In genomic region chr17:57123192-57124118, GRCm38 (mm10) we compare ENCODE assay signal across 22 mouse cellular contexts. TPM values are rescaled to one million over a fixed set of nuclear protein-coding genes. Genes with fewer than 3 reads are reported as not detected.
DNase-seq lines count a peak whose midpoint lies in the region; TF ChIP-seq lines count a peak whose summit lies in the region.
"Had no signal": no experiment of that assay in that cellular context is flagged by ENCODE, and none has a peak within 500 bp of the region (broad histone marks: within the 10 kb centered on the region; RNA-seq: fewer than 3 reads in every experiment).

No protein-coding gene starts in this region.

- peak overlapping the region; percentile 17 to 35 (median 27) for H3K4me3 ChIP-seq in CH12.LX (replicated peaks in 1 of 3; ENCODE audit: low read depth in 2 of 3, low read length in 2 of 3, poor library complexity in 1 of 3)

- H3K9me3 ChIP-seq in CH12.LX (replicated peaks; ENCODE audit: low read length), result peaks cover 5% of the 10 kb centered on the region
- H3K9me3 ChIP-seq: G1E had no signal

- peaks cover 39 to 77% of the 10 kb centered on the region in 2 experiments for H3K4me1 ChIP-seq in CH12.LX (ENCODE audit: control insufficient read depth in 1 of 2, insufficient read depth in 2 of 2)

- H3K27ac ChIP-seq in CH12.LX (ENCODE audit: insufficient read depth, low read depth), result peak overlapping the region; percentile 98

- H3K27me3 ChIP-seq in CH12.LX (replicated peaks), result no peaks in the 10 kb centered on the region
- H3K27me3 ChIP-seq: Patski had no signal

- peak overlapping the region; percentile 65 for H3K9ac ChIP-seq in CH12.LX (ENCODE audit: insufficient read depth, low read depth)

- H3K36me3 ChIP-seq in CH12.LX (replicated peaks in 1 of 2; ENCODE audit: control insufficient read depth in 1 of 2, insufficient read depth in 1 of 2, low read length in 1 of 2), result peaks cover 5 to 8% of the 10 kb centered on the region in 2 experiments
- H3K36me3 ChIP-seq: G1E had no signal

- TF ChIP-seq RAD21 in CH12.LX (IDR thresholded peaks at IDR 0.05; ENCODE audit: low read depth, low read length), result no peak; the same call in none of the 2 replicates

- no peak for TF ChIP-seq CTCF in CH12.LX (conservative IDR thresholded peaks at IDR 0.05 in 1 of 2, IDR thresholded peaks at IDR 0.05 in 1 of 2; ENCODE audit: low read depth in 2 of 2, low read length in 2 of 2)

- DNase-seq in A20 (ENCODE audit: low read depth, low spot score) (peak; percentile 50), CH12.LX (ENCODE audit: extremely low read depth) (peak; percentile 97)
- no peak for DNase-seq in kidney, adult 9 months
- DNase-seq in gastrocnemius, postnatal 36 days, result no peak
- DNase-seq: adrenal gland, adult 2 months; adrenal gland, adult 8-10 months; adrenal gland, postnatal 10 days; adrenal gland, postnatal 14 days; adrenal gland, postnatal 25 days; adrenal gland, postnatal 36 days; B cell, adult 2 months; cerebellum, adult 11 months; cerebellum, adult 11-12 months; cerebellum, adult 18-20 months; cerebellum, adult 2 months; cerebellum, adult 8-10 months had no signal

- peak; percentile 92 for TF ChIP-seq EP300 in CH12.LX (IDR thresholded peaks at IDR 0.05; ENCODE audit: low read length)

- dilution Hi-C loops in CH12.LX (cut with MboI; ENCODE audit: extremely low pct_ligation_motif_present, extremely low pct_unique_long_range_greater_than_20kb, low sequenced_read_pairs), result no loop called here

- in situ Hi-C loops in CH12.LX (cut with MboI; ENCODE audit: low pct_ligation_motif_present, low pct_unique_long_range_greater_than_20kb, low sequenced_read_pairs), result no loop called here

- intact Hi-C loops in gastrocnemius, postnatal 36 days (cut with DNase I), result no loop called here

- peaks cover 30% of the 10 kb centered on the region for H3K79me2 ChIP-seq in CH12.LX (replicated peaks; ENCODE audit: control insufficient read depth, extremely low read depth, insufficient read depth, poor library complexity, severe bottlenecking)

- TF ChIP-seq POLR2A in CH12.LX (IDR thresholded peaks at IDR 0.05; ENCODE audit: low read depth, low read length), result peak; percentile 68

- H3K4me2 ChIP-seq in CH12.LX (ENCODE audit: insufficient read depth, low read depth, poor library complexity, severe bottlenecking), result peak overlapping the region; percentile 63

TF ChIP-seq in CH12.LX, 34 proteins besides CTCF, POLR2A, EP300 and RAD21:
- peak; percentile 76; the same call in 1 of the 2 replicates for TF ChIP-seq MAFK (IDR thresholded peaks at IDR 0.05; ENCODE audit: insufficient replicate concordance, low read length)
- TF ChIP-seq MXI1 (IDR thresholded peaks at IDR 0.05; ENCODE audit: low read depth, low read length), result peak; percentile 86
- no peak for TF ChIP-seq ZKSCAN1 (IDR thresholded peaks at IDR 0.05; ENCODE audit: borderline replicate concordance, low read depth, low read length)
- peak; percentile 22; the same call in 1 of the 2 replicates for TF ChIP-seq USF1 (IDR thresholded peaks at IDR 0.05; ENCODE audit: low read depth, low read length)
- TF ChIP-seq PAX5 (IDR thresholded peaks at IDR 0.05; ENCODE audit: low read length), result no peak
- peak; percentile 52 for TF ChIP-seq ELF1 (IDR thresholded peaks at IDR 0.05; ENCODE audit: low read depth, low read length)
- peak; percentile 89 for TF ChIP-seq ETS1 (conservative IDR thresholded peaks at IDR 0.05; ENCODE audit: low read depth, low read length)
- peak; percentile 37; the same call in 1 of the 2 replicates for TF ChIP-seq JUND (conservative IDR thresholded peaks at IDR 0.05; ENCODE audit: low read depth, low read length)
- TF ChIP-seq MAZ (IDR thresholded peaks at IDR 0.05; ENCODE audit: low read depth, low read length), result no peak; the same call in none of the 2 replicates
- TF ChIP-seq SMC3 (IDR thresholded peaks at IDR 0.05; ENCODE audit: low read depth, low read length), result peak; percentile 20
- TF ChIP-seq TBP (conservative IDR thresholded peaks at IDR 0.05; ENCODE audit: low read depth, low read length), result peak; percentile 81
- TF ChIP-seq ZC3H11A (IDR thresholded peaks at IDR 0.05; ENCODE audit: low read depth, low read length), result no peak
- peak; percentile 71 for TF ChIP-seq RCOR1 (conservative IDR thresholded peaks at IDR 0.05; ENCODE audit: low read depth, low read length)
- no peak for TF ChIP-seq UBTF (IDR thresholded peaks at IDR 0.05; ENCODE audit: low read depth, low read length)
- TF ChIP-seq USF2 (conservative IDR thresholded peaks at IDR 0.05; ENCODE audit: low read depth, low read length), result no peak
- no peak; the same call in 1 of the 2 replicates for TF ChIP-seq NRF1 (IDR thresholded peaks at IDR 0.05; ENCODE audit: low read depth, low read length)
- no peak; the same call in 1 of the 2 replicates for TF ChIP-seq NELFE (IDR thresholded peaks at IDR 0.05; ENCODE audit: low read depth, low read length)
- peak; percentile 52 for TF ChIP-seq ZMIZ1 (IDR thresholded peaks at IDR 0.05; ENCODE audit: low read depth, low read length)
- TF ChIP-seq MAX (IDR thresholded peaks at IDR 0.05; ENCODE audit: low read length), result peak; percentile 92
- TF ChIP-seq POLR2AphosphoS2 (IDR thresholded peaks at IDR 0.05; ENCODE audit: low read depth, low read length), result peak; percentile 65
- TF ChIP-seq E2F4 (IDR thresholded peaks at IDR 0.05; ENCODE audit: insufficient replicate concordance, low read depth, low read length), result no peak; the same call in 1 of the 2 replicates
- TF ChIP-seq MYC (IDR thresholded peaks at IDR 0.05; ENCODE audit: low read depth, low read length), result peak; percentile 98
- TF ChIP-seq GABPA (IDR thresholded peaks at IDR 0.05; ENCODE audit: insufficient replicate concordance, low read depth, low read length), result no peak
- TF ChIP-seq CHD1 (IDR thresholded peaks at IDR 0.05; ENCODE audit: low read depth, low read length), result peak; percentile 85
- peak; percentile 82 for TF ChIP-seq IRF4 (IDR thresholded peaks at IDR 0.05; ENCODE audit: low read depth, low read length)
- peak; percentile 56; the same call in 1 of the 2 replicates for TF ChIP-seq JUN (IDR thresholded peaks at IDR 0.05; ENCODE audit: insufficient read depth, low read depth, low read length)
- TF ChIP-seq KAT2A (IDR thresholded peaks at IDR 0.05; ENCODE audit: insufficient replicate concordance, low read length), result 0 out of 2 replicates have a peak, but pooled peaks have one; percentile 34
- TF ChIP-seq CHD2 (IDR thresholded peaks at IDR 0.05; ENCODE audit: low read length), result peak; percentile 88
- TF ChIP-seq TCF12 (IDR thresholded peaks at IDR 0.05; ENCODE audit: low read depth, low read length), result peak; percentile 97
- peak; percentile 95 for TF ChIP-seq ZNF384 (IDR thresholded peaks at IDR 0.05; ENCODE audit: low read depth, low read length)
- TF ChIP-seq BHLHE40 (IDR thresholded peaks at IDR 0.05; ENCODE audit: low read depth, low read length), result peak; percentile 96
- TF ChIP-seq HCFC1 (IDR thresholded peaks at IDR 0.05; ENCODE audit: low read depth, low read length), result peak; percentile 24
- peak; percentile 86 for TF ChIP-seq MEF2A (IDR thresholded peaks at IDR 0.05; ENCODE audit: borderline replicate concordance, low read depth, low read length)
- peak; percentile 76 for TF ChIP-seq SIN3A (IDR thresholded peaks at IDR 0.05; ENCODE audit: low read length)
TF ChIP-seq in CH12.LX: peak in this region for 24.

RNA-seq across cellular contexts. Expression of gene Tnfsf9, which starts 18.3 kb away (rescaled TPM):
- total RNA-seq in CH12.LX (2012; rRNA removed) (252 and 321 TPM in 2 replicates), CH12.LX (2014; rRNA removed) (106 and 123 TPM in 2 replicates)
- polyA plus RNA-seq in CH12.LX (2012; ENCODE audit: insufficient read length, low read depth), result 129 and 137 TPM in 2 replicates
- total RNA-seq in gastrocnemius, postnatal 36 days (2021), result under 1 TPM in 1 of 2 experiments, not detected in 1; 0.41 TPM

RNA-seq across cellular contexts. Expression of gene Cd70, which starts 26.1 kb away (rescaled TPM):
- total RNA-seq in CH12.LX (2012; rRNA removed), result 483 and 965 TPM in 2 replicates
- 261 and 321 TPM in 2 replicates for total RNA-seq in CH12.LX (2014; rRNA removed)
- 121 and 137 TPM in 2 replicates for polyA plus RNA-seq in CH12.LX (2012; ENCODE audit: insufficient read length, low read depth)
- not detected for total RNA-seq in gastrocnemius, postnatal 36 days (2021)
- total RNA-seq: adrenal gland, adult 18-20 months; adrenal gland, adult 2 months; adrenal gland, adult 8-10 months; adrenal gland, postnatal 10 days; adrenal gland, postnatal 14 days; adrenal gland, postnatal 25 days; adrenal gland, postnatal 36 days; adrenal gland, postnatal 4 days; G1E; MEL had no signal
- polyA plus RNA-seq: adrenal gland, adult 2 months; C2C12; G1E; Patski had no signal

RNA-seq across cellular contexts. Expression of gene Tubb4a, which starts 35.9 kb away (rescaled TPM):
- total RNA-seq in CH12.LX (2012; rRNA removed) (0.42 and 0.89 TPM in 2 replicates), CH12.LX (2014; rRNA removed) (0.09 TPM in 1 of 2 replicates, not detected in the other)
- 2.0 and 2.1 TPM in 2 replicates for polyA plus RNA-seq in CH12.LX (2012; ENCODE audit: insufficient read length, low read depth)
- 1 to 10 TPM; 1.3 to 1.4 TPM for total RNA-seq in gastrocnemius, postnatal 36 days (2021)

RNA-seq across cellular contexts. Expression of gene Dennd1c, which starts 45.1 kb away (rescaled TPM):
- total RNA-seq in CH12.LX (2012; rRNA removed) (7.2 and 9.7 TPM in 2 replicates), CH12.LX (2014; rRNA removed) (6.8 and 7.1 TPM in 2 replicates)
- polyA plus RNA-seq in CH12.LX (2012; ENCODE audit: insufficient read length, low read depth), result 33.9 and 36.9 TPM in 2 replicates
- under 1 TPM; 0.43 to 0.54 TPM for total RNA-seq in gastrocnemius, postnatal 36 days (2021)
- polyA plus RNA-seq: C2C12 had no signal

Comparison
In these comparisons a context has a peak if more than half of its experiments do, and no peak if none do; other contexts are left out.
1. DNase-seq: peak in A20 (single experiment) and CH12.LX (single experiment); none in kidney, adult 9 months (single experiment) and gastrocnemius, postnatal 36 days (0 of 2).
2. RNA of gene Tnfsf9, which starts 18.3 kb away (total RNA-seq): 106 to 321 TPM in CH12.LX; 0.41 TPM in gastrocnemius, postnatal 36 days; every median in the first group is over 10 times any median in the second.
3. RNA of gene Cd70, which starts 26.1 kb away (total RNA-seq): 261 to 965 TPM in CH12.LX; not detected in gastrocnemius, postnatal 36 days; every median in the first group is over 100 times any median in the second.